Mouse (Mus musculus) lung, embryonic 16.5 days (tissue): ENCODE measurements around the gene Gm49383. TPM values are rescaled to one million over a fixed set of nuclear protein-coding genes. Genes with fewer than 3 reads are reported as not detected.

Experiments used
- ATAC-seq: fragments of 200-750 bp; cut with Nextera tagmentation; 2 replicates; pipeline ENCODE4 v1.8.0; 2017; ENCODE audit warnings: low read depth, mild to moderate bottlenecking, moderate library complexity
- H3K27ac ChIP-seq: fragments of 300-500 bp; sonication (generic); 2 replicates; pipeline ENCODE4 v1.5.1; 2014; ENCODE audit warnings: mild to moderate bottlenecking, control low read depth, low read length
- H3K27me3 ChIP-seq: fragments of 300-500 bp; sonication (generic); 2 replicates; pipeline ENCODE4 v1.6.1; 2014; ENCODE audit warnings: low read depth, low read length, mixed read lengths; ENCODE audit not compliant: control insufficient read depth, insufficient read depth
- H3K36me3 ChIP-seq: fragments of 300-500 bp; sonication (generic); 2 replicates; pipeline ENCODE4 v1.6.1; 2014; ENCODE audit warnings: low read length; ENCODE audit not compliant: control insufficient read depth, insufficient read depth
- H3K4me1 ChIP-seq: fragments of 300-500 bp; sonication (generic); replicated peaks from 2 replicates; pipeline ENCODE4 v1.6.1; 2014; ENCODE audit warnings: low read length, mixed read lengths; ENCODE audit not compliant: control insufficient read depth, insufficient read depth
- H3K4me2 ChIP-seq: fragments of 300-500 bp; sonication (generic); 2 replicates; pipeline ENCODE4 v1.6.1; 2014; ENCODE audit warnings: low read depth, low read length, control low read depth
- H3K4me3 ChIP-seq: fragments of 300-500 bp; sonication (generic); 2 replicates; pipeline ENCODE4 v1.5.1; 2014; ENCODE audit warnings: mild to moderate bottlenecking, low read length, control low read depth
- H3K9ac ChIP-seq: fragments of 300-500 bp; sonication (generic); 2 replicates; pipeline ENCODE4 v1.6.1; 2014; ENCODE audit warnings: low read length, control low read depth
- H3K9me3 ChIP-seq: fragments of 300-500 bp; sonication (generic); 2 replicates; pipeline ENCODE4 v1.6.1; 2016; ENCODE audit warnings: low read length; ENCODE audit not compliant: control insufficient read depth
- WGBS: fragments of 180-500 bp; shearing (Covaris S2); extraction: QIAGEN DNeasy Blood & Tissue Kit; methylation state at CpG from one replicate; pipeline ENCODE4 v1.1.7; 2014; 5-methylcytosine and 5-hydroxymethylcytosine counted together
- polyA plus RNA-seq: library from polyadenylated mRNA; unstranded; fragments of >200 nt; fragmentation: Nextera tagmentation; extraction: Ambion mirVana; gene quantifications from 2 replicates; pipeline ENCODE4 v1.2.1, GENCODE M21; 2015

The Gm49383 gene
- polyA plus RNA-seq, 1 experiment from 2014 or later = 27.7 TPM

DNA sequence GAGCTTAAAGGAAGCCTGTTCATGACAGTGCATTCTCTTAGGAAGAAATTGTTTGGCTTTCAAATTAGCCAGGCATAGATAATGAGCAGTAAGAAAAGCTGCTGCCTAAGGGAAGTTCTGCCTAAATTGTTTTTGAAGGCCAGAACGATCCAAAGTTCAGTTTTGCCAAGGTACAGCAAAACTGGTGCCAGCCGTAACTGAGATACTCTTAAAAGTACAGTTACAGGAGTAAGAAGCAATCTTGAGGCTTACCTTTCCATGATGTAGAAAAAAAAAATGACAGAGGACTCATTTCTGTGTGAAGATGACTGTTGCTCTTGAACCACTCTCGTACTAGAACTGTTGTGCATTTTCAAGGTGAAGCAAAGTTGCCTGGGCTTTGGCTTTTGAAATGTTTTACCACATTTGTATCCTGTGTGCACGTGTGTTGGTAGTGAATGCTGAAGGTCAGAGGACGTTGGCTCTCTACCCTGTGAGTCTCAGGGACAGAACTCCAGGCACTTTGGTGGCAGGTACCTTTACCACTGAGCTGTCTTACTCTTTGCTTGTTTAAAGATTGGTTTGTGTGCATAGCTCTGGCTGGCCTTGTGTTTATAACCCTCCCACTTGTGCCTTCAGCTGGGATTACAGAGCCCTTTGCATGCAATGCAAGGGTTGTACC lies 10.0 kb downstream of the Gm49383 start:
- no peak overlapping the region for H3K4me2 ChIP-seq
- H3K36me3 ChIP-seq = peaks cover 22% of the 10 kb centered on the region
- no peaks in the 10 kb centered on the region for H3K27me3 ChIP-seq
- H3K9ac ChIP-seq = peak overlapping the region; percentile 20; the same call in 1 of the 2 replicates
- 55% methylated on average over 5 of the region's 5 CpGs for WGBS
- H3K4me1 ChIP-seq = peaks cover 23% of the 10 kb centered on the region
- no peak for ATAC-seq
- no peak overlapping the region for H3K27ac ChIP-seq
- H3K4me3 ChIP-seq = no peak overlapping the region
- no peaks in the 10 kb centered on the region for H3K9me3 ChIP-seq

GRCm38 (mm10) chr12:69185371-69185770 lies 11.5 kb downstream of the Gm49383 start:
- Histone ChIP-seq H3K4me2 (peak overlapping the region; percentile 98), H3K36me3 (peaks cover 21% of the 10 kb centered on the region), H3K27me3 (no peaks in the 10 kb centered on the region), H3K4me3 (peak overlapping the region; percentile 90), H3K9ac (peak overlapping the region; percentile 93), H3K4me1 (peaks cover 23% of the 10 kb centered on the region), H3K9me3 (no peaks in the 10 kb centered on the region), H3K27ac (no peak overlapping the region)
- no peak for ATAC-seq
- 65% methylated on average over 7 of the region's 7 CpGs for WGBS

GRCm38 (mm10) chr12:69184342-69185295 lies 12.3 kb downstream of the Gm49383 start:
- Histone ChIP-seq H3K4me3 (peak overlapping the region; percentile 90), H3K4me2 (peak overlapping the region; percentile 98), H3K9ac (peak overlapping the region; percentile 93), H3K9me3 (no peaks in the 10 kb centered on the region), H3K36me3 (peaks cover 16% of the 10 kb centered on the region), H3K27me3 (no peaks in the 10 kb centered on the region), H3K27ac (peak overlapping the region; percentile 91), H3K4me1 (peaks cover 23% of the 10 kb centered on the region)
- ATAC-seq = peak; percentile 65
- WGBS = 1% methylated on average over 74 of the region's 86 CpGs

GRCm38 (mm10) chr12:69183583-69184308 lies 13.2 kb downstream of the Gm49383 start, which contains the start of the genes Rpl36al and Mgat2:
TSS of gene Rpl36al (minus strand) at chr12:69184083.
TSS of gene Mgat2 (plus strand) at chr12:69184157.
- ATAC-seq = peak; percentile 99
- H3K9me3 ChIP-seq = no peaks in the 10 kb centered on the region
- peak within 1 kb of the TSS; percentile 98 for H3K4me2 ChIP-seq
- peak within 1 kb of the TSS; percentile 91 for H3K27ac ChIP-seq
- under 1% methylated on average over 75 of the region's 84 CpGs for WGBS
- H3K4me1 ChIP-seq = peaks cover 23% of the 10 kb centered on the region
- peak within 1 kb of the TSS; percentile 93 for H3K9ac ChIP-seq
- no peaks in the 10 kb centered on the region for H3K27me3 ChIP-seq
- H3K36me3 ChIP-seq = peaks cover 13% of the 10 kb centered on the region
- H3K4me3 ChIP-seq = peak within 1 kb of the TSS; percentile 90

DNA sequence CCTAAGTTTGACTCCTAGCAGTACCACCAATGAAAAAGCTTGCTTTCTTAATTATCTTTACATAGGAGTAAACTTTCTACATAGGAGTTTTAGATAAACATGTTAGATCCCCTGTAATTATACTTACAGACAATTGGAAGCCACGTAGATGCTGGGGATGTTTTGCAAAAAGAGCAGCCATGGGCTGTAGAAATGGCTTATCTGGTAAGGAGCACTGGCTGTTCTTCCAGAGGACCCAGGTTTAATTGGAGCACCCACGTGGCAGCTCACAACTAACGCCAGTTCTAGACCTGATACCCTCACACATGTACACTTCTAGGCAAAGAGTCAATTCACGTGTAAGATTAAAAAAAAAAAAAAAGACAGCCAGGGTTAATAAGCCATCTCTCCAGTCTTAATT lies 15.1 kb downstream of the Gm49383 start:
- 84% methylated on average over 4 of the region's 4 CpGs for WGBS

GRCm38 (mm10) chr12:69179371-69179770 lies 17.5 kb downstream of the Gm49383 start:
- H3K4me3 ChIP-seq = no peak overlapping the region
- H3K27me3 ChIP-seq = no peaks in the 10 kb centered on the region
- no peak overlapping the region for H3K4me2 ChIP-seq
- WGBS = 68% methylated on average over 12 of the region's 12 CpGs
- no peak overlapping the region for H3K27ac ChIP-seq
- H3K4me1 ChIP-seq = peaks cover 5% of the 10 kb centered on the region; the same call in 1 of the 2 replicates
- ATAC-seq = no peak
- no peaks in the 10 kb centered on the region for H3K9me3 ChIP-seq
- H3K36me3 ChIP-seq = peaks cover 19% of the 10 kb centered on the region
- H3K9ac ChIP-seq = no peak overlapping the region

More for the DNA sequence above, 15.1 kb downstream of the Gm49383 start:
- H3K9me3 ChIP-seq = no peaks in the 10 kb centered on the region
- H3K36me3 ChIP-seq = peaks cover 7% of the 10 kb centered on the region
- no peak overlapping the region for H3K27ac ChIP-seq
- no peak overlapping the region for H3K4me2 ChIP-seq
- ATAC-seq = no peak
- no peak overlapping the region for H3K4me3 ChIP-seq
- H3K4me1 ChIP-seq = peaks cover 17% of the 10 kb centered on the region
- H3K9ac ChIP-seq = no peak overlapping the region
- no peaks in the 10 kb centered on the region for H3K27me3 ChIP-seq

DNA sequence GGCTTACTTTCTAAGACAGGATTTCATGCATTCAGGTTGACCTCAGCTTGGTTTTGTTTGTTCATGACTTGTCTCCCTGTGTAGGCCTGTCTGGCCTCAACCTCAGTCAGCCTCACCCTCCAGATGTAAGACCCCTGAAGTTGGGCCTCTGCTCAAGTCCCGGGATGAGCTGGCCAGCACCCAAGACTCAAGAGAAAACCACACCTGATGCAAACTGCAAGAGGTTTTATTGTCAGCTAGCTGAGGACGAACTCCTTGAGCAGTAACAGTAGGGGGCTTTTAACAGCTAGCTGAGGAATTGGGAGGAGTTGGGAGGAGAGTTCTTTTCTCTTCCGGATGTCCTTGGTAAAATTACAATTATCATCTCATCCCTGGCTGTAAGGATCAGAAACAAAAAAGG lies 19.4 kb downstream of the Gm49383 start:
- Histone ChIP-seq H3K36me3 (peaks cover 24% of the 10 kb centered on the region), H3K4me2 (no peak overlapping the region), H3K4me1 (no peaks in the 10 kb centered on the region), H3K9ac (no peak overlapping the region), H3K27ac (no peak overlapping the region), H3K27me3 (no peaks in the 10 kb centered on the region), H3K4me3 (no peak overlapping the region), H3K9me3 (no peaks in the 10 kb centered on the region)
- ATAC-seq = no peak
- 79% methylated on average over 3 of the region's 3 CpGs for WGBS

- H3K4me2 ChIP-seq = no peak overlapping the region
- no peak for ATAC-seq
- 84% methylated on average over 3 of the region's 3 CpGs for WGBS
- no peaks in the 10 kb centered on the region for H3K9me3 ChIP-seq
- no peak overlapping the region for H3K4me3 ChIP-seq
- H3K4me1 ChIP-seq = no peaks in the 10 kb centered on the region
- no peaks in the 10 kb centered on the region for H3K27me3 ChIP-seq
- H3K27ac ChIP-seq = no peak overlapping the region
- H3K9ac ChIP-seq = no peak overlapping the region
- peaks cover 18% of the 10 kb centered on the region for H3K36me3 ChIP-seq
Observed at GRCm38 (mm10) chr12:69175975-69176374, 20.9 kb downstream of the Gm49383 start.
